Mouse (Mus musculus) left cerebral cortex, adult 9 months (tissue): ENCODE results near the gene Fam216a.
A peak's percentile ranks its signal among the peaks of the same experiment; 100 is the strongest.

ENCODE experiments used
- DNase-seq, 2 experiments: peaks; one replicate each; pipeline ENCODE4 v3.0.0; 2022; ENCODE audit warnings: low spot score in 2 of 2

The Fam216a gene

DNA sequence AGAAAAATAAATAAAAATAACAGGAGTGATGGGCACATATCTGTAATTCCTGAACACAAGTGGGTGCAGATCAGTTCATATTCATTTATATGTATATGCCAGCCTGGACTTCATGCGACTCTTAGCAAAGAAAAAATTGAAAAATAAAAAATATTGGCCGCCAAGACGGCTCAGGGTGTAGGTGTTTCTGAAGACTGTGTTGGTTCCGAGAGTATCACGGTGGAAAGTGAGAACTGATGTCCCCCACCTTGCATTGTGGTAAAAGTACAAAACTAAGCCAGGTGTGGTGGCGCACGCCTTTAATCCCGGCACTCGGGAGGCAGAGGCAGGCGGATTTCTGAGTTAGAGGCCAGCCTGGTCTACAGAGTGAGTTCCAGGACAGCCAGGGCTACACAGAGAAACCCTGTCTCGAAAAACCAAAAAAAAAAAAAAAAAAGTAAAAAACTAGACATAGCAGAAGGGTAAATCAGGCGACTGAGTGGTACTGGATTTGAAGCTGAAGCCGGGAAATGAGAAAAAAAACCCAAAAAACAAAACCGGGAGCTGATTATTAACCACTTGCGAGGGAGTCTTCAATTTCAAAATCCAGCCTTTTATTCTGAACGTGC, 19.1 kb upstream of the Fam216a start:
- no peak for DNase-seq

- no peak for DNase-seq
Measured at GRCm38 (mm10) chr5:122390671-122391070, 18.5 kb upstream of the Fam216a start.

- no peak for DNase-seq
Measured at GRCm38 (mm10) chr5:122390006-122390405, 17.8 kb upstream of the Fam216a start.

- DNase-seq: peak in 1 of 2 experiments; percentile 82
Measured at GRCm38 (mm10) chr5:122379374-122380155, 7.4 kb upstream of the Fam216a start.

DNA sequence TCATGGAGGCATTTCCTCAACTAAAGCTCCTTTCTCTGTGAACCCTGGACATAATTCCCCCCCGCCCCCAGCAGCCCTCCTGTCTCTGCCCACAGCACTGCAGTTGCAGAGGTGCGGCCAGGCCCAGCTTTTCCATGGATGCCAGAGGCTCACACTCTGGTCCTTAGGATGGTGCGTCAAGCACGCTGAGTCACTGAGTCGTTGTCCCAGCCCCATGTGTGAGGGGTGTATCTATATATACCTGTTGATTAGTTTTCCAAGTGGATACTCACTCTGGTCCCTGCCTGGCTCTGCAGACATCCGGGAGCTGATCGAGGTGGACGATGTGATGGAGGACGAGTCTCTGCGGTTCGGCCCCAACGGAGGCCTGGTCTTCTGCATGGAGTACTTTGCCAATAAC, 6.0 kb upstream of the Fam216a start:
- DNase-seq: no peak

DNA sequence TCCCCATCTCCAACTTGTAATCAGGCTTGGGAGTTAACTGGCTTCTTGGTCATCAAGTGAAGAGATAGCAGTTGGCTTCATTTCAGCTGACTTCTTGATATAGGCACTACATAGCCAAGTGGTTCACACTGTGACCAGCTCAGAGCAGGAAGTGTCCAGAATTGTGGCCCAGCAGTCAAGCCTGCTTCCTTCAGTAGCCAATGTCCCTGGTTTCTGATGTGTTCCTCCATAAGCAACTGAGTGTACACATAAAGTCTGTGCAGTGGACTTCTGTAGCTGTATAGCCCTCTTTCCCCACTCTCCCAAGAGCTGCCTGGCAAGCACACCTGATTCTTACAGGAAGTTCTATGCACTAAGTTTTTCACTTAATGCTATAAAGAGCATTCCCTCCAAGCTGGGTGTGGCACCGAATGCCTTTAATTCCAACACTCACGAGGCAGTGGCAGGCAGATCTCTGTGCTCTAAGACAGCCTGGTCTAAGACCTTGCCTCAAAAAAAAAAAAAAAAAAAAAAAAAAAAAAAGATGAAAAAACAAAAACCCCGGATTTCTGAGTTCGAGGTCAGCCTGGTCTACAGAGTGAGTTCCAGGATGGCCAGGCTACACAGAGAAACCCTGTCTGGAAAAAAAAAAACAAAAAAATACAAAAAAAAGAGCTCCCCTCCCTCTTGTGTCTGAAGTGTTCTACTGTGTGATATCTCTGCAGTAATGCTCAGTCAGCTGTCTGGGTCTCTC, 5.1 kb upstream of the Fam216a start:
- no peak for DNase-seq

GRCm38 (mm10) chr5:122372878-122373277, 714 bp upstream of the Fam216a start:
- DNase-seq: no peak

DNA sequence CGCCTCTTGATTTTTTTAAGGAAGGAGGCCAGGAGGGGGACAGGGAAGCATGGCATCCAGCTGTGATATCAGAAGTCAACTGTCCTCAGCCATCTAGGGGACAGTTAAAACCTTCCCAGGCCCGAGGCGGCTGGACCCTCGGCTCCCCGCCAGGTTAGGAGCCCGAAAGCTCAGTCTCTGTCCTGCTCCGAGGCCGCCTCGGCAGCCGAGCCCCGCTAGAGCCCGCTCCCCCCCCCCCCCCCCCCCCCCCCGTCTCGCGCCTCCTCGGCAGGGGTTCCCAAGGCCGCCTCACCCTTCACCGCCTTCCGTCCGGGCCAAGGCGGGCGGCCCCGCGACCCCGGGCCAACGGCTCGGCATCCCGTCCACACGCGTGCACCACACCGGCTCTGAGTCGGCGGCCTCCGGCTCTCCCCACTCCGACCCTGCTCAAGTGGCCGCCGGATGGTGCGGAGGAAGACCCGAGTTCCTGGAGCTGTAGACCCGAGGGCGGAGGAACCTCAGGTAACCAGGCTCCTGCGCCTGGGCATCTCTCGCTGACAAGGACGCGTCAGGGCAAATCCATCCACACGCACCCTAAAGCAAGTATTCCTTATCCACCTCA, 473 bp downstream of the Fam216a start, which contains the start of gene Gpn3:
Gene Gpn3, plus strand, starts transcription at position 286 of the 601 bp plus-strand sequence.
- no peak for DNase-seq

DNA sequence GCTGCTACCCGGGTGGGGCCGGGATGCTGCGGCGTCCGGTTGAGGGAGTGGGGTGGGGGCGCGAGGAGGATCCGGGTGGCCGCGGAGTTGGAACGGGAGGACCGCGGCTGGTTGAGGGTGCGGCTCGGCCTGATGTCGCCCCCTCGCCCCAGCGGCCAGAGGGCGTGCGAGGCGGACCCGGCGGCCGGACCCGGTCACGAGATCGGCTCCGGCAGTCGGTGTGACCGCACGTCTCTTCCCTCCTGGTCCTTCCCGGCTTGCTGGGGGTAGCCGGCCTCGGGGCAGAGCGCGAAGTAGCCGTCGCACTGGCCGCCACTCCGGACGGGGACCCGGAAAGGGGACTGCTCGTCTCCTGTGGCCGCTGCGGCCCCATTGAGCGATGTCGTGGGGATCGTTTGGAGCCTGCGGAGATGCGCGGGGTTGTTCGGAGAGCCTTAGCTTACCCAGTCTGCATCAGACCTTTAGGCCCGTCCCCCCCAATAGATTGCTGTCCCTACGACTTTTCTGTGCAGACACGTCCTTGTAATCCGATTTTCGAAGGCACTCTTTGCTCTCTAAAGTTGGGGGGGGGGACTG, 17.6 kb downstream of the Fam216a start:
- no peak for DNase-seq

DNA sequence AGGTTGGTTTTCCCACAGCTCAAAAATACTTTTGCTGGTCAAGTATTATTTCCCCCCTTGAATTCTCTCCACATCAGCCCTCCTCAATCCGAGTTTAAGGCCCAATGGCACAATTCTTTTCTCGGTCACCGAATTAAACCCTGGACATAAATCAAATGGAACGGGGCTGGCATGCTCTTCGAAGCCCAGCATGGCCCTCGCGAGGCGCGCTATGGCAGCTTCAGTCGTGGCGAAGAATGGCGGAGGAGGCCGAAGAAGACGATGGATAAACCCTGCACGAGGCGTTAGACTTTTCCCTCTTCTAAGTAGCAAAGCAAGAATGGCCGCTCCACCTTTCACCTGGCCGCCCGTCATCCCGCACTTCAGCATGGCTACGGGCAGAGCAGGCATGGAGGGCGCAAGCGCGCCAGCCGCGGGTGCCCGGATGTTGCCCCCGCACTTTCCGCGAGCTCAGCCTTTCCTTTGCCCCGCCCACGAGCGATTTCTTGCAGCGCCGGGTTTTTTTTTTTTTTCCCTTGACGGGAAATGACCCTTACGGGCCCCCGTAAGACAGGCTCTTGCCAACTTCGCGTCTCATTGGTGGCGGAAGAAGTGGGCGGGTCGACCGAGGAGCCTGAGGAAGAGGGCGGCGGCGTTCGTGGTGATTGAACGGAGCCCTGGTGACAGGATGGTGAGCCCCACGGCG, 18.2 kb downstream of the Fam216a start, which contains the start of the genes Rad9b and Vps29:
Gene Rad9b, minus strand, starts transcription at position 427 of the 685 bp plus-strand sequence.
Gene Vps29, plus strand, starts transcription at position 563 of the 685 bp plus-strand sequence.
- peak; percentile 90 to 98 for DNase-seq

DNA sequence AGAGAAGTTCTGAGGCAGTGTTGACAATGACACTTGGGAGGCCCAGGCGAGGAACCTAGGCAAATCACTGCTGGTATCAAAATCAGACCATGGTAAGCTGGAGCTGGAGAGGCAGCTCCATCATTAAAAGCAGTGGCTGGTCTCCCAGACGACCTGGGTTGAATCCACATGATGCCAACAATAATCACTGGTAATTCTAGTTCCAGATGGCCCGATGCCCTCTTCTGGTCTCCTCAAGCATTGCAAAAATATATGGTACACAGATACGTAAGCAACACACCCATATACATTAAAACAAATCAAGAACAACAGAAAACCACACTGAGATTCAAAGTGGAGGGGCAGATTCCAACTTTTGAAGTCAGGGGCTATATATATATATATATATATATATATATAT, 26.4 kb downstream of the Fam216a start:
- DNase-seq: no peak

DNA sequence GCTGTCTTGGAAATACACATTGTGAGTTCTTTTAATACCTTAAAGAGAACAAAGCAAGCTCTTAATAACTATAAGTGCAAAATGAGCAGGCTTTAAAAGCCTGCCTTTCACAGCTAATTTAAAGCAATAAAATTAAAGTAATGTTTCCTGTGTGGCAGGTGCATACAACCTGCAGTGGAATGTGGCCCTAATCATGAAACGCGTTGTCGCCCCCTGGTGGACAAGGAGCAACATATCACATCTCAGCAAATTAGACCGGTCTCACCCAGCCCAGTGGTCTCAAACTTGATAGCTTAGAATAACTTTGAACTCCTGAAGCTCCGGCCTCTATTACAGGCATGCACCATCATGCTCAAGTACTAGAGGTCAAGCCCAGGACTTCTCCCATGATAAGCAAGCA, 27.9 kb downstream of the Fam216a start:
- DNase-seq: peak in 1 of 2 experiments; percentile 50

DNA sequence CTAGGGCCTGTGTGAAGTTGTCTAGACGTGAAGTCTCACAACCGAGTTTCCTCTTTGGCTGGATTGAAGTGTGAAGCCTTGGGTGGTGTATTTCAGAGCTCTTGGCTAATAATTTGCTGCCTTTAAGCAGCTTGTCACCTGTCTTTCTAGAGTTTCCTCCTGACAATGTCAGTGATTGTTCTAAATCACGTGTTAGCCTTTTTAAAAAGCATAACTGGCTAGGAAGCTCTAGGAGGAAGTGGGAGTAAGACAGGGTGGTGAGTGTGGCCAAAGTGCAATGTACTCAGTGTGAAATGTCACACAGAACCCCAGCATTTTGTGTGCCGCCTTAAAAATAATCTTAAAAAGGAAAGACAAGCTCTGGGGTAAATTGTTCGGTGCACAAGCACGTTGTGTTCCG, 28.4 kb downstream of the Fam216a start:
- no peak for DNase-seq

DNA sequence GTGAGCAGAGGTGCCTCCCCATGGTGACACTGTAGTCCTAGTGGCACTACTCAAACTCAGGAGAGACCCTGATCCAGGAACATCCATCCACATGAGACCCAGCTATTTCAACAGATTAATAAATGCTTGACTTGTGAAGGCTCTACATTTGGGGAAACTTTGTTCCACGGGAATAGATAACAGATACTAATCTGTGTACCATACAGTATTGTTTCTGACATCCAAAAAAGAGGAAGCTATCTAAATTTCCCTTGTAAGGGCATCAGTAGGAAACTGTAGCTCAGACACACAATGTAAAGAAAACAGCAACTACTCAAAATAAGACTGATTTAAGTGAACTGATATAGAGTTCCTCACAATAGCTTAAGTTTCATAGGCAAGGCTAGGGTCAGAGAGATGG, 29.3 kb downstream of the Fam216a start:
- DNase-seq: no peak

GRCm38 (mm10) chr5:122336554-122337294, 35.4 kb downstream of the Fam216a start:
- DNase-seq: no peak

GRCm38 (mm10) chr5:122334682-122335081, 37.5 kb downstream of the Fam216a start:
- DNase-seq: no peak

GRCm38 (mm10) chr5:122330269-122330668, 41.9 kb downstream of the Fam216a start:
- DNase-seq: no peak

- DNase-seq: no peak
Measured at GRCm38 (mm10) chr5:122327283-122327682, 44.9 kb downstream of the Fam216a start.

DNA sequence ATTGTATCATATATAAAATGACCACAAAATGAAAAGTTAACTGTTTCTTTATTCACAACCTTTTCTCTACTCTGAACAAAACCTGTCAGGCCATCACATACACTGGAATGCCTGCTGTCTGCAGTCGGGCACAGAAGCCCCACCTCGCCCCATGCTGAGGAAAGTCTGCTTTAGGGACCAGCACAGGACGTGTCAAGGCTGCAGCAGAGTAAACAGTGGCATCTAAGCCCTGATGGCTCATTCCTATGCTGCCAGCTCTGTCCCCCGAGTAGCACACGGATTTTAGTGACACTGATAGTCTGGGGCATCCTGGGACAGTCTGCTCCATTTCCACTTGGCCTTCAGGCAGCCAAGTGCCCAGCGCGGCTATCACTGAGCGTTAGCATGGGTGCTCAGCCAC, 46.7 kb downstream of the Fam216a start:
- DNase-seq: no peak
